Mouse (Mus musculus): ENCODE measurements around the gene Slco2a1. TPM values are rescaled to one million over a fixed set of nuclear protein-coding genes. Genes with fewer than 3 reads are reported as not detected.

Gene Slco2a1
- total and polyA plus RNA-seq, 2 experiments from 2014 or later: 4.2 to 6.6 TPM

GRCm38 (mm10) chr9:103116941-103117340 is 128.4 kb downstream of the Slco2a1 start:
- no peak for TF ChIP-seq CTCF (IDR thresholded peaks at IDR 0.05; ENCODE audit: low read depth)
- no peak for DNase-seq
- Histone ChIP-seq H3K27ac (ENCODE audit: low read depth, low read length) (no peak overlapping the region), H3K4me3 (ENCODE audit: low read depth, low read length) (no peak overlapping the region), H3K4me1 (ENCODE audit: insufficient read depth) (peaks cover 9% of the 10 kb centered on the region), H3K9ac (no peak overlapping the region), H3K4me2 (ENCODE audit: low read depth) (no peak overlapping the region), H3K36me3 (ENCODE audit: insufficient read depth) (peaks cover 2% of the 10 kb centered on the region; the same call in 1 of the 2 replicates), H3K27me3 (ENCODE audit: insufficient read depth, low read length) (no peaks in the 10 kb centered on the region), H3K9me3 (ENCODE audit: low read length) (no peaks in the 10 kb centered on the region)
- ATAC-seq: no peak
- 88% methylated on average over 4 of the region's 4 CpGs for WGBS

- ATAC-seq: no peak
- H3K36me3 ChIP-seq (ENCODE audit: insufficient read depth): peaks cover 2% of the 10 kb centered on the region; the same call in 1 of the 2 replicates
- no peak for DNase-seq
- peaks cover 9% of the 10 kb centered on the region for H3K4me1 ChIP-seq (ENCODE audit: insufficient read depth)
- WGBS: 38% methylated on average over 5 of the region's 5 CpGs
- no peak overlapping the region for H3K9ac ChIP-seq
- H3K9me3 ChIP-seq (ENCODE audit: low read length): no peaks in the 10 kb centered on the region
- no peak overlapping the region for H3K4me3 ChIP-seq (ENCODE audit: low read depth, low read length)
- H3K4me2 ChIP-seq (ENCODE audit: low read depth): no peak overlapping the region
- no peak for TF ChIP-seq CTCF (IDR thresholded peaks at IDR 0.05; ENCODE audit: low read depth)
- H3K27me3 ChIP-seq (ENCODE audit: insufficient read depth, low read length): no peaks in the 10 kb centered on the region
- no peak overlapping the region for H3K27ac ChIP-seq (ENCODE audit: low read depth, low read length)
Observed at GRCm38 (mm10) chr9:103117495-103117894, 129.0 kb downstream of the Slco2a1 start.

GRCm38 (mm10) chr9:103117951-103118350 is 129.4 kb downstream of the Slco2a1 start:
- H3K27ac ChIP-seq (ENCODE audit: low read depth, low read length): no peak overlapping the region
- H3K27me3 ChIP-seq (ENCODE audit: insufficient read depth, low read length): no peaks in the 10 kb centered on the region
- WGBS: 84% methylated on average over 8 of the region's 8 CpGs
- peaks cover 9% of the 10 kb centered on the region for H3K4me1 ChIP-seq (ENCODE audit: insufficient read depth)
- ATAC-seq (no peak), DNase-seq (no peak)
- H3K9ac ChIP-seq: no peak overlapping the region
- no peak for TF ChIP-seq CTCF (IDR thresholded peaks at IDR 0.05; ENCODE audit: low read depth)
- H3K4me2 ChIP-seq (ENCODE audit: low read depth): no peak overlapping the region
- peaks cover 2% of the 10 kb centered on the region; the same call in 1 of the 2 replicates for H3K36me3 ChIP-seq (ENCODE audit: insufficient read depth)
- no peaks in the 10 kb centered on the region for H3K9me3 ChIP-seq (ENCODE audit: low read length)
- H3K4me3 ChIP-seq (ENCODE audit: low read depth, low read length): no peak overlapping the region

- Histone ChIP-seq H3K4me1 (ENCODE audit: insufficient read depth) (peaks cover 4% of the 10 kb centered on the region; the same call in 1 of the 2 replicates), H3K4me3 (ENCODE audit: low read depth, low read length) (no peak overlapping the region), H3K36me3 (ENCODE audit: insufficient read depth) (peaks cover 2% of the 10 kb centered on the region; the same call in 1 of the 2 replicates), H3K9ac (no peak overlapping the region), H3K4me2 (ENCODE audit: low read depth) (no peak overlapping the region), H3K9me3 (ENCODE audit: low read length) (no peaks in the 10 kb centered on the region), H3K27ac (ENCODE audit: low read depth, low read length) (no peak overlapping the region), H3K27me3 (ENCODE audit: insufficient read depth, low read length) (no peaks in the 10 kb centered on the region)
- no peak for DNase-seq
- TF ChIP-seq CTCF (IDR thresholded peaks at IDR 0.05; ENCODE audit: low read depth): no peak
- no peak for ATAC-seq
- 83% methylated on average over 5 of the region's 5 CpGs for WGBS
Observed at GRCm38 (mm10) chr9:103118651-103119275, 130.3 kb downstream of the Slco2a1 start.

GRCm38 (mm10) chr9:103119781-103120180 is 131.3 kb downstream of the Slco2a1 start:
- no peak overlapping the region for H3K9ac ChIP-seq
- peaks cover 2% of the 10 kb centered on the region; the same call in 1 of the 2 replicates for H3K36me3 ChIP-seq (ENCODE audit: insufficient read depth)
- H3K27me3 ChIP-seq (ENCODE audit: insufficient read depth, low read length): no peaks in the 10 kb centered on the region
- H3K9me3 ChIP-seq (ENCODE audit: low read length): no peaks in the 10 kb centered on the region
- no peaks in the 10 kb centered on the region for H3K4me1 ChIP-seq (ENCODE audit: insufficient read depth)
- 86% methylated on average over 9 of the region's 9 CpGs for WGBS
- H3K27ac ChIP-seq (ENCODE audit: low read depth, low read length): no peak overlapping the region
- H3K4me2 ChIP-seq (ENCODE audit: low read depth): no peak overlapping the region
- no peak overlapping the region for H3K4me3 ChIP-seq (ENCODE audit: low read depth, low read length)
- ATAC-seq (no peak), DNase-seq (no peak)
- TF ChIP-seq CTCF (IDR thresholded peaks at IDR 0.05; ENCODE audit: low read depth): no peak

- H3K4me1 ChIP-seq (ENCODE audit: insufficient read depth): no peaks in the 10 kb centered on the region
- H3K9ac ChIP-seq: no peak overlapping the region
- no peak overlapping the region for H3K4me2 ChIP-seq (ENCODE audit: low read depth)
- WGBS: 56% methylated on average over 2 of the region's 2 CpGs
- no peaks in the 10 kb centered on the region for H3K9me3 ChIP-seq (ENCODE audit: low read length)
- peaks cover 2% of the 10 kb centered on the region; the same call in 1 of the 2 replicates for H3K36me3 ChIP-seq (ENCODE audit: insufficient read depth)
- H3K4me3 ChIP-seq (ENCODE audit: low read depth, low read length): no peak overlapping the region
- no peak for ATAC-seq
- H3K27ac ChIP-seq (ENCODE audit: low read depth, low read length): no peak overlapping the region
- no peak for DNase-seq
- no peaks in the 10 kb centered on the region for H3K27me3 ChIP-seq (ENCODE audit: insufficient read depth, low read length)
- no peak for TF ChIP-seq CTCF (IDR thresholded peaks at IDR 0.05; ENCODE audit: low read depth)
Observed at GRCm38 (mm10) chr9:103120231-103120630, 131.7 kb downstream of the Slco2a1 start.

GRCm38 (mm10) chr9:103121546-103121945 is 133.0 kb downstream of the Slco2a1 start:
- no peaks in the 10 kb centered on the region for H3K27me3 ChIP-seq (ENCODE audit: insufficient read depth, low read length)
- ATAC-seq: no peak
- 85% methylated on average over 7 of the region's 7 CpGs for WGBS
- H3K4me2 ChIP-seq (ENCODE audit: low read depth): no peak overlapping the region
- H3K27ac ChIP-seq (ENCODE audit: low read depth, low read length): no peak overlapping the region
- no peak for TF ChIP-seq CTCF (IDR thresholded peaks at IDR 0.05; ENCODE audit: low read depth)
- no peak for DNase-seq
- peaks cover 2% of the 10 kb centered on the region; the same call in 1 of the 2 replicates for H3K36me3 ChIP-seq (ENCODE audit: insufficient read depth)
- H3K4me3 ChIP-seq (ENCODE audit: low read depth, low read length): no peak overlapping the region
- no peaks in the 10 kb centered on the region for H3K4me1 ChIP-seq (ENCODE audit: insufficient read depth)
- no peaks in the 10 kb centered on the region for H3K9me3 ChIP-seq (ENCODE audit: low read length)
- H3K9ac ChIP-seq: no peak overlapping the region
